Mouse (Mus musculus): ENCODE results near the gene Olfr1342. TPM values are rescaled to one million over a fixed set of nuclear protein-coding genes. Genes with fewer than 3 reads are reported as not detected.

Olfr1342 gene
- polyA plus RNA-seq, 1 experiment from 2014 or later = not detected

DNA sequence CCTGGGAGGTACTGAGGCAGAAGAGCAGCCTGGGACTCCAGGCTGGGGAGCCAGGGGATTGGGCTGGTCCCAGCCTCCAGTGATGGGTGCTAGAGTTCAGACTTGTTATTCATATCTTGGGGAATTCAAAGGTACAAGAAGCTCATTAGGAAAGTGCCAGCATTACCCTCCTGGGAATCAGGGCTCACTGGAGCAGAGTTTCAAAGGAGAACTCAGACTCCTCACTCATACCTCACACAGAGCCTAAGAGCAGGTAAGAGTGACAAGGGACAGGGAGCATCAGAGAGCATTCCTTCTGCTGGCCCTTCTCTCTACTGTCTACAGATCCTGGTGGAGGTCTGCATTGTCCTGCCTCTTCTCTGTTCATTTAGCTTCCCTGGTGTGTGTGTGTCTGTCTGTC lies 33.9 kb downstream of the Olfr1342 start, which contains the start of gene Olfr62:
Olfr62 (plus strand) TSS at position 301 of the 400 bp plus-strand sequence.
- Histone ChIP-seq H3K4me3 (no peak within 1 kb of the TSS), H3K27me3 (no peaks in the 10 kb centered on the region), H3K9me3 (no peaks in the 10 kb centered on the region), H3K27ac (replicated peaks) (no peak within 1 kb of the TSS), H3K9ac (no peak within 1 kb of the TSS), H3K4me1 (replicated peaks) (no peaks in the 10 kb centered on the region), H3K4me2 (no peak within 1 kb of the TSS), H3K36me3 (no peaks in the 10 kb centered on the region)
- ATAC-seq (ENCODE audit: low FRiP score, low read depth) = no peak

- peaks cover 8% of the 10 kb centered on the region; the same call in 1 of the 2 replicates for H3K4me1 ChIP-seq (replicated peaks)
- no peaks in the 10 kb centered on the region for H3K36me3 ChIP-seq
- no peak overlapping the region for H3K4me2 ChIP-seq
- no peaks in the 10 kb centered on the region for H3K27me3 ChIP-seq
- no peak overlapping the region for H3K9ac ChIP-seq
- WGBS = 6% methylated on average over 2 of the region's 2 CpGs
- no peak overlapping the region for H3K27ac ChIP-seq (replicated peaks)
- no peaks in the 10 kb centered on the region for H3K9me3 ChIP-seq
- no peak overlapping the region for H3K4me3 ChIP-seq
- no peak for ATAC-seq (ENCODE audit: low FRiP score, low read depth)
Measured at GRCm38 (mm10) chr4:118645234-118645633, 47.3 kb downstream of the Olfr1342 start.

DNA sequence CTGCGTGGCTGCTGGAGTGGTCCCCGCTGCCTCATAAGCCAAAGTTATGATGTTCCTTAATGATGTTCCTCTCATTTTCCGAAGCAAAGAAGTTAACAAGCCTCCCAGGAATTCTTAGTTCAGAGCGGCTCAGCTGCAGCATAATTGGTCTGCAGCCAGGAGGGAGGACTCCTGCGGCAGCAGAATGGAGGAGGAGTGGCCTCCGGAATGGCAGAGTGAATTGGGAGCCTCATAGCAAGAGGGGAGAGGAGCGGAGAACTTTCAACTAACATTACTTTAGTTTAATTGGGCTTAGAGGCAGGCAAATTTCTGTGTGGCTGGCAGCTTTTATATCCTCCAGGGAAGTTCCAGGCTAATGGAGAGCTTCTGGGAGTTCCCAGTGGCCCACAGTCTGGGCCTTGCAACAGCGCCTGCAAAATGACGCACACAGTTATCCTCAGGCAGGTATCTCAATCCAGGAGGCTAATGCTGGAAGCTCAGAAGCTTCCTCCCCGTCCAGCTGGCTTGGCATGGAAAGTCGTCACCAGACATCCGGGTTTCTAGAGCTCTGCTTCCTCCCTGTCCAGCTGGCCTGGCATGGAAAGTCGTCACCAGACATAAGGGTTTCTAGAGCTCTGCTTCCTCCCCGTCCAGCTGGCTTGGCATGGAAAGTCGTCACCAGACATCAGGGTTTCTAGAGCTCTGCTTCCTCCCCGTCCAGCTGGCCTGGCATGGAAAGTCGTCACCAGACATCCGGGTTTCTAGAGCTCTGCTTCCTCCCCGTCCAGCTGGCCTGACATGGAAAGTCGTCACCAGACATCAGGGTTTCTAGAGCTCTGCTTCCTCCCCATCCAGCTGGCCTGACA lies 50.0 kb downstream of the Olfr1342 start:
- peak overlapping the region; percentile 26; the same call in 1 of the 2 replicates for H3K4me2 ChIP-seq
- ATAC-seq (ENCODE audit: low FRiP score, low read depth) = peak; percentile 72; the same call in 1 of the 2 replicates
- H3K27me3 ChIP-seq = no peaks in the 10 kb centered on the region
- H3K9ac ChIP-seq = no peak overlapping the region
- H3K4me3 ChIP-seq = no peak overlapping the region
- H3K9me3 ChIP-seq = no peaks in the 10 kb centered on the region
- 43% methylated on average over 20 of the region's 20 CpGs for WGBS
- no peak overlapping the region for H3K27ac ChIP-seq (replicated peaks)
- no peaks in the 10 kb centered on the region for H3K36me3 ChIP-seq
- peaks cover 8% of the 10 kb centered on the region; the same call in 1 of the 2 replicates for H3K4me1 ChIP-seq (replicated peaks)

Other genes with a start within 250 kb of the Olfr1342 start
- gene Mpl, start 235.2 kb downstream of the Olfr1342 start, polyA plus RNA-seq (2015; fragmentation: Nextera tagmentation; extraction: Ambion mirVana) = 0.14 and 0.27 TPM in 2 replicates
- gene Tie1, start 202.7 kb downstream of the Olfr1342 start, polyA plus RNA-seq (2015; fragmentation: Nextera tagmentation; extraction: Ambion mirVana) = 15.8 and 18.2 TPM in 2 replicates
- gene 2610528J11Rik, start 165.8 kb downstream of the Olfr1342 start, polyA plus RNA-seq (2015; fragmentation: Nextera tagmentation; extraction: Ambion mirVana) = not detected in 2 replicates
- 0.18 and 0.22 TPM in 2 replicates for gene Tmem125, start 148.7 kb downstream of the Olfr1342 start, polyA plus RNA-seq (2015; fragmentation: Nextera tagmentation; extraction: Ambion mirVana)
- gene Cfap57, start 72.0 kb downstream of the Olfr1342 start, polyA plus RNA-seq (2015; fragmentation: Nextera tagmentation; extraction: Ambion mirVana) = 1.5 and 2.0 TPM in 2 replicates
- 87.3 and 96.5 TPM in 2 replicates for gene Ebna1bp2, start 72.0 kb downstream of the Olfr1342 start, polyA plus RNA-seq (2015; fragmentation: Nextera tagmentation; extraction: Ambion mirVana)
- not detected in 2 replicates for gene Olfr62, start 33.8 kb downstream of the Olfr1342 start, polyA plus RNA-seq (2015; fragmentation: Nextera tagmentation; extraction: Ambion mirVana)
- gene Olfr1341, start 10.8 kb upstream of the Olfr1342 start, polyA plus RNA-seq (2015; fragmentation: Nextera tagmentation; extraction: Ambion mirVana) = not detected in 2 replicates
- gene Olfr1340, start 27.4 kb upstream of the Olfr1342 start, polyA plus RNA-seq (2015; fragmentation: Nextera tagmentation; extraction: Ambion mirVana) = not detected in 2 replicates
- not detected in 2 replicates for gene Olfr1339, start 39.4 kb upstream of the Olfr1342 start, polyA plus RNA-seq (2015; fragmentation: Nextera tagmentation; extraction: Ambion mirVana)
- not detected in 2 replicates for gene Olfr1338, start 66.0 kb upstream of the Olfr1342 start, polyA plus RNA-seq (2015; fragmentation: Nextera tagmentation; extraction: Ambion mirVana)
- gene Olfr1337, start 89.8 kb upstream of the Olfr1342 start, polyA plus RNA-seq (2015; fragmentation: Nextera tagmentation; extraction: Ambion mirVana) = not detected in 2 replicates
- not detected in 2 replicates for gene Olfr1335, start 117.2 kb upstream of the Olfr1342 start, polyA plus RNA-seq (2015; fragmentation: Nextera tagmentation; extraction: Ambion mirVana)
- not detected in 2 replicates for gene Olfr1333, start 143.5 kb upstream of the Olfr1342 start, polyA plus RNA-seq (2015; fragmentation: Nextera tagmentation; extraction: Ambion mirVana)
- not detected in 2 replicates for gene Olfr1331, start 171.9 kb upstream of the Olfr1342 start, polyA plus RNA-seq (2015; fragmentation: Nextera tagmentation; extraction: Ambion mirVana)
- not detected in 2 replicates for gene Olfr1330, start 195.8 kb upstream of the Olfr1342 start, polyA plus RNA-seq (2015; fragmentation: Nextera tagmentation; extraction: Ambion mirVana)
- gene Olfr1329, start 224.7 kb upstream of the Olfr1342 start, polyA plus RNA-seq (2015; fragmentation: Nextera tagmentation; extraction: Ambion mirVana) = not detected in 2 replicates
- not detected in 2 replicates for gene Olfr1328, start 245.9 kb upstream of the Olfr1342 start, polyA plus RNA-seq (2015; fragmentation: Nextera tagmentation; extraction: Ambion mirVana)